ENCODE assay signal across 15 mouse cellular contexts in the genomic region with DNA sequence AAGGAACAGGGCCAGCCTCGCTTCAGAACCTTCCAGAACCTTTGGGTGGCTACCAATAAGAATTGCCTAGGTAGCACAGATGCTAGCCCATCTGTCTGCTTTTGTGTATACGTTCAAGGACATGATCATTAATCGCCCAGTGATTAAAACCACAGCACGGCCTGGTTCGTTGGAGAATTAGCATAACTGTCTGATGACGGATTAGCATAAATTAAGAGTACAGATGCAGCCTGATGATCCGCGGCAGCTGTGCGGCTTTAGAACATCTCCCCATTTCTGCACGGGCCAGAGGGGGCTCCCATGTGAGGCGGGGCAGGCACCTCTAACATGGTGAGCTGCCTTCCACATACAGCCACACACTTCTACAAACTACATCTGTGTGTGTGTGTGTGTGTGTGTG. TPM values are rescaled to one million over a fixed set of nuclear protein-coding genes. Genes with fewer than 3 reads are reported as not detected.
DNase-seq lines count a peak whose midpoint lies in the region; ATAC-seq lines count a peak whose summit lies in the region.
"Had no signal": no experiment of that assay in that cellular context is flagged by ENCODE, and none has a peak within 500 bp of the region (broad histone marks: within the 10 kb centered on the region; RNA-seq: fewer than 3 reads in every experiment).

No protein-coding gene starts in this region.

- H3K36me3 ChIP-seq in hindbrain, embryonic 12.5 days, result peaks cover 56% of the 10 kb centered on the region
- H3K36me3 ChIP-seq in midbrain, embryonic 13.5 days, result peaks cover 77% of the 10 kb centered on the region

- no peak overlapping the region for H3K4me2 ChIP-seq in hindbrain, embryonic 12.5 days (replicated peaks)
- H3K4me2 ChIP-seq in midbrain, embryonic 13.5 days (replicated peaks), result no peak overlapping the region
- H3K4me2 ChIP-seq: embryonic facial prominence, embryonic 15.5 days; heart, embryonic 13.5 days; liver, embryonic 11.5 days; lung, embryonic 14.5 days had no signal

- H3K9me3 ChIP-seq in hindbrain, embryonic 12.5 days (replicated peaks), result no peaks in the 10 kb centered on the region
- H3K9me3 ChIP-seq in midbrain, embryonic 13.5 days, result no peaks in the 10 kb centered on the region
- H3K9me3 ChIP-seq: embryonic facial prominence, embryonic 15.5 days; heart, embryonic 13.5 days had no signal

- 0 out of 2 replicates have a peak, but pooled peaks cover 3% of the 10 kb centered on the region for H3K27me3 ChIP-seq in hindbrain, embryonic 12.5 days
- no peaks in the 10 kb centered on the region for H3K27me3 ChIP-seq in midbrain, embryonic 13.5 days
- H3K27me3 ChIP-seq: embryonic facial prominence, embryonic 15.5 days had no signal

- peak; percentile 44; the same call in 1 of the 2 replicates for ATAC-seq in hindbrain, embryonic 12.5 days (ENCODE audit: low FRiP score)
- ATAC-seq in midbrain, embryonic 13.5 days, result peak; percentile 80

- DNase-seq in retina, adult 2 months (ENCODE audit: low read depth, low spot score), result peak; percentile 16
- DNase-seq in retina, embryonic 14.5 days (ENCODE audit: low spot score), result no peak
- no peak for DNase-seq in layer of hippocampus, postnatal 14 days (ENCODE audit: low spot score in 2 of 2)
- no peak for DNase-seq in thymus, postnatal 0 days (ENCODE audit: low spot score)
- no peak for DNase-seq in cerebellum, adult 11 months
- DNase-seq: kidney, adult 8-10 months; left cerebral cortex, postnatal 4 days; lung, embryonic 14.5 days; spleen, adult 18-20 months; thymus, postnatal 14 days had no signal

- H3K4me1 ChIP-seq in hindbrain, embryonic 12.5 days, result peaks cover 7% of the 10 kb centered on the region
- peaks cover 21% of the 10 kb centered on the region for H3K4me1 ChIP-seq in midbrain, embryonic 13.5 days (replicated peaks)
- H3K4me1 ChIP-seq: embryonic facial prominence, embryonic 15.5 days; heart, embryonic 13.5 days had no signal

- H3K4me3 ChIP-seq in hindbrain, embryonic 12.5 days, result no peak overlapping the region
- no peak overlapping the region for H3K4me3 ChIP-seq in midbrain, embryonic 13.5 days (replicated peaks)
- H3K4me3 ChIP-seq: embryonic facial prominence, embryonic 15.5 days; heart, embryonic 13.5 days had no signal

- no peak overlapping the region for H3K9ac ChIP-seq in hindbrain, embryonic 12.5 days
- H3K9ac ChIP-seq in midbrain, embryonic 13.5 days (replicated peaks), result no peak overlapping the region
- H3K9ac ChIP-seq: embryonic facial prominence, embryonic 15.5 days; heart, embryonic 13.5 days; lung, embryonic 14.5 days had no signal

- peak overlapping the region; percentile 49; the same call in 1 of the 2 replicates for H3K27ac ChIP-seq in hindbrain, embryonic 12.5 days
- peak overlapping the region; percentile 82 for H3K27ac ChIP-seq in midbrain, embryonic 13.5 days
- H3K27ac ChIP-seq: embryonic facial prominence, embryonic 15.5 days; heart, embryonic 13.5 days had no signal

- 59% methylated on average over 11 of the region's 11 CpGs for WGBS in hindbrain, embryonic 12.5 days
- WGBS in midbrain, embryonic 13.5 days, result 23% methylated on average over 11 of the region's 11 CpGs

RNA-seq across cellular contexts. Expression of a gene that starts 40.7 kb away (rescaled TPM):
- 2.2 and 2.4 TPM in 2 replicates for polyA plus RNA-seq in hindbrain, embryonic 12.5 days (2016; fragmentation: Nextera tagmentation; extraction: Ambion mirVana)
- 1.7 TPM in 2 replicates for polyA plus RNA-seq in midbrain, embryonic 13.5 days (2015; fragmentation: Nextera tagmentation; extraction: Ambion mirVana)
- 10 to 100 TPM; 20.0 to 21.8 TPM for total RNA-seq in layer of hippocampus, postnatal 14 days (2021)
- polyA plus RNA-seq in thymus, postnatal 0 days (2015; fragmentation: Nextera tagmentation; extraction: Ambion mirVana), result 3.1 and 4.0 TPM in 2 replicates
